Mouse (Mus musculus) erythroblast, adult 5-6 weeks (primary cell): ENCODE measurements around the gene 5730522E02Rik. TPM values are rescaled to one million over a fixed set of nuclear protein-coding genes. Genes with fewer than 3 reads are reported as not detected.

Experiments
- ATAC-seq: replicated peaks from 2 replicates; pipeline ENCODE4 v1.8.0; 2016; ENCODE audit warnings: moderate number of reproducible peaks, mild to moderate bottlenecking, moderate TSS enrichment, inconsistent platforms; ENCODE audit not compliant: poor library complexity, low FRiP score, severe bottlenecking
- total RNA-seq, 2 experiments: library from RNA; stranded (forward) in 1 of 2; stranded (reverse) in 1 of 2; fragments of 150-400 nt in 1 of 2; fragments of 200-764, 138-1000 nt in 1 of 2; gene quantifications; 2 replicates each; pipeline versions ENCODE4 v1.2.3 to v1.2.4; 2015 to 2017; ENCODE audit warnings: low replicate concordance in 2 of 2

Gene 5730522E02Rik
- total RNA-seq, 2 experiments from 2014 or later, result not detected

DNA sequence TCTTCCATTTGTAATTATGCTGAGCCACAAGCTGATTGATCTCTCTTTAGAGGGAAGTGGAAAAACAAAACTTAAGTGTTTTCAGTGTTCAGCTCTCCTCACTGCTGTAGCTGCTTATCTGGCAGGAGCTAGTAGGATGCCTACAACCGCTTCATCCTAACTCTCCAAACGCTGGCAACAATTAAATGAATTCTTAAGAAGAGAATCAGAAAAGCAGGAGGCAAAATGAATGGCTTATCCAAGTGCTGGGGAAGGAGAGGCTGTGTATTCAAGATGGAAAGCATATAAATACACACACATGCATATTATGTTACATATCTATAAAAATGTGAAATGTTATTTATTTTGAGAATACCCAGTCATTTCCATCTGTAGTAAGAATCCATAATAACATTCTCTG, 500.0 kb downstream of the 5730522E02Rik start:
- ATAC-seq, result no peak

DNA sequence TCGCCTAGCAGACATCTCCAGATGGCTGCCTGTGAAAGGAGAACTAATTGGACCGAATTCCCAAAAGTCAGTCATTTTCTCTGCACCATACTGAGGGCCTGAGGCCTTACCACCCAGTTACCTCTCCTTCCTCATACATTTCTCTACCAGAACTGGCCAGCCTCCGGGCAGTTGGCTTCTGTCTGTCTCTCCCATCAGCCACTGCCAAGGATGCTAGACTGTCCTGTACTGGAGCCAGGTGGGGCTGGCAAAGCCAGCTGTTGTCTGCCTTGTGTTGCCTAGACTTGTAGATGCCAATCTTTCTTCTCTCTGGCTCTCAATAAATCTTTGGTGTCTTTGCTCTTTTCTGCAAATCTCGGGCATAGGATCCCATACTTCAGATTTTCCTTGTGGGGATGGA, 500.7 kb downstream of the 5730522E02Rik start:
- no peak for ATAC-seq

DNA sequence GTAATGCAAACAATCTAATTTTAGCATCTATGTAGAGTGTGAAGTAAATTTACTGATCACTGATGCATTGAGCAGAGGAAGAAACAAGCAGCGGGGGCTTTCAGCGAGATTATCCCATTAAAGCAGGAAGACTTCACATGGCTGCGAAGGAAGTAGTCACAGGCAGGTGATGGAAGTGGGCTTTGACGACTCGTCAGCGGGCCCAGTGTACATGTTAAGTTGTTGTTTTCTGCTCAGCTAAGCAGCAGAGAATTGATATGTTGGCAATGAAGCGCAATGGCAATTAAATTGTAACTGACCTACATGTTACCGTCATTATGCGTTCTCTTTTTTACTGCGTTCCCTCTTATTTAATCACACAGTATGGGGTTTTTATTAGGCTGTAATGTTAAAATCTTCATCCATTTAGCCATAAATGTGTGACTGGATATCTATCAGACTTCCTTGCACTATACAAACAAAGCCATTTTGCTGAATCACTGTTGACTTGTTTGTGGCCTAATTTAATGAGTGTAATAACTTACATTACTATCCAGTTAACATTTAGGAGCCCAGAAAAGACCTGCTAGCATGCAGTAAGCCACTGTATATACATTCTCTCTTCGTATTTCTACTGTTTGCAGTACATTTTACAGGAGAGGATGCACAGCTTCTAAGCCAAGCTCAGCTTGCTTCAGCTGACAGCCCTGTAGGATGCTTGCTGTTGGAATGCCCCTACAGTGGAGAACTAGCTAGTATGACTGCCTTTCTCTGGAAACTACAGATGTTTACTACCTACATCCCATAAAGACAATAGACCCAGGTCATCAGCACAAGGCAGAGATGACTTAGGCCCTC, 506.0 kb downstream of the 5730522E02Rik start:
- no peak for ATAC-seq

DNA sequence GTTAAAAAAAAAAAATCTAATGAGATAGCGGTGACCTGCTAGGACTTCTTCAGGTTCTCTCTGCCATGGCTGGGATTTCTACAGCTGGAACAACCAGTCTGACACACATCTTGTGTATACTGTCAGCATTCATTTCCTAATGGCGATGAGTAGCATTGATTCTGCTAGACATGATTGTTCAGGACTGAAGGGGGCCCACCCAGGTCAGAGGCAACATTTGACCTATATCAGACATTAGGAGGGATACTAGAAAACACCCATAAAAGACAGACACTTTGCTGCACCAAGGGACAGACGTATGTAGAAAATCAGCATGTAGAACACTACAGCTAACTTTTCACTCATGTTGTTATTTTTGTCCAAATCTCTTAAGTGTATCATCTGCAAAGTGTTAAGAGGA, 507.8 kb downstream of the 5730522E02Rik start:
- ATAC-seq, result no peak

DNA sequence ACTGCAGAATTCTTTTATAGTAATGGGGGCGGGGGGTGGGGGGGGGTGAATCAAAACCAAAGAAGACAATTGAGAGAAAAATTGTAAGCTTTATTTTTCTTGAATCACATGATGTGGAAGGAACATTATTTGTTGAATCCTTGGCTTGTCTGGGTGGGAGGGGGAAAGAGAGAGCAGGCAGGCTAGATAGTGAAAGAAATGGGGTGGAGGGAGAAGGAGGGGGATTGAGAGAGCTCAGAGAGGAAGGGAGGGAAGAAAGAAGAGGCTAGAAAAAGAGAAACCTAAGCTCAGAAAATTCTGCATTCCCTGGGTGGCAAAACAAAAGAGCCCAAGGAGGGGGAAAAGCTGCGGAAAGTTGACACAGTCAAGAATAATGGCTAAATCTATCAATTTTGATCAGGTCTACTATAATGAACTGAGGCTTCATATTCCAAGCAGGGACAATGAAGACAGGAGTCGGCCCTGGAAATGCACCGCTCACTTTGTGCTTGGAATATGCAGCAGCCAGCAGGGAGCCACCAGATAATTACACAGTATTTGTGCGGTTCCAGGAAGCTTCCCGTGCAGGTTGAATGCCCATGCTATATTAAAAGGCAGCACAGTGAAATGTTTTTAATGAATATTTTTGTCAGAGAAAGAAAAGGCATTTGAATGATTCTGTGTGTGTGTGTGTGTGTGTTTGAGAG, 512.9 kb downstream of the 5730522E02Rik start:
- ATAC-seq, result no peak

DNA sequence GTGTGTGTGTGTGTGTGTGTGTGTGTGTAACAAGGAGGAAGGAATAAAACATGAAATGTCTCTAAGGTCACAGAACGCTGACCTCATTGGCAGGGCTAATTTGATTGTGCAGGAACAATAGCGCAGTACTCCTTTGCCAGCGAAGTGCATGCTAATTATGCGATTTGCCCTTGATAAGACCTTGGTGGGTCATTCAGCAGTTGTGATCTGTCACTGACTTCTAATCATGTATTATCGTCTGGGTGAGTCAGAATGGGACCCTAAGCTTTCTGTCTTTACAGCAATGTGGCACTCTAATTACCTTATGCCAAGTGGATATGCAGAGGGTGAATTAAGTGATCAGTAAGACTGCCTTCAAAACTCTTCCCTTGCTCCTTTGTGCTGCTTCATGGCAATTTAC, 514.4 kb downstream of the 5730522E02Rik start:
- ATAC-seq, result no peak

DNA sequence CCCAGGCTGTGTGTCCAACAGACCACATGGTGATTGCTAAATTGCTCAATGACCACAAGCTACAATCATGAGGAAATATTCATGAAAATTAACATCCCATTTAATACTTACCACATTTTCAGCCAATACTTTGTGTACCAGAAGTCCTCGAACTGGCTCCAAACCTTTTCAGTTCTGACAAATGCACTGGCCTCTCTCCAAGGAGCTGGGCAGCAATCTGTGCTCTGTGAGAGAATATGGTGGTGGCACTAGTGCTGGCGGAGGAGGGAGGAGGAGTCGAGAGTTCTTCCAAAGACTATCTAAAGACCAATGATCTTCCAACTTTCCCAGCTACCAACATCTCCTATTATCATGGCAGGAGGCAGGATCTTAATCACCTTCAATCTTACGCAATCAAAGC, 525.8 kb downstream of the 5730522E02Rik start:
- no peak for ATAC-seq

DNA sequence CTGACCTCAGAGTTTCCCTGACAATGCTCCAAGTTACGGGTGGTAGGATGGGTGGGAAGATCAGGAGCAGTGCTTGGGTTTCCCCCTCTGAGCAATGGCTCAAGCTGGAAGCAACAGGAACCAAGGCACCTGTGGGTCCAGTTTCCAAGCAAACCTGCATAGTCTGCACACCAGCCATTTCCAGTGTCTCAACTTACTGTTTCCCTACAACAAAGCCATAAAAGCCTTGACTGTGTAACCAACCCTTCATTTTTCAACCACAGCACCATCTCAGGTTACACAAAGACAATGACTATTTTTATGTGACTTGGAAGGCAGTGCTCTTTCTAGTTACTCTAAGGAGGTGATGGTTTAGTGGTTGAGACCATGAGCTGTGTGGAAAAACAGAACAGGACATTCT, 530.7 kb downstream of the 5730522E02Rik start:
- no peak for ATAC-seq

DNA sequence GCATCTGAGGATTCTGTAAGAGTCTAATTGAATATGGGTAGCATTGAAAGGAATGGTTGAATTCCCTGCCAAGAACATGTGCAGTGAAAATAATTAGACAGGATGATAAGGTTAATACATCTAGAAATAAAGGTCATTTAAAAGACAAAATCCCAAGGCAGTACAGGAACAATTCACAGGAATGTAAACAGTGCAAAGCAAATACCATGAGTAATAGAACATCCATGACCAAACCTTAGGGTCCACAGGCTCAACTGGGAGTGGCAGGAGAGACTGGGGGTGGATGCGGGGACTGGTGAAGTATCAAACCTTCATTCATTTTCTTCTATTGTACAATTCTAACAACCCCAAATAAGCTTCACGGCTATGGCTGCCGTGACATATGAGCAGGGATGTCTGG, 536.4 kb downstream of the 5730522E02Rik start:
- ATAC-seq, result no peak

DNA sequence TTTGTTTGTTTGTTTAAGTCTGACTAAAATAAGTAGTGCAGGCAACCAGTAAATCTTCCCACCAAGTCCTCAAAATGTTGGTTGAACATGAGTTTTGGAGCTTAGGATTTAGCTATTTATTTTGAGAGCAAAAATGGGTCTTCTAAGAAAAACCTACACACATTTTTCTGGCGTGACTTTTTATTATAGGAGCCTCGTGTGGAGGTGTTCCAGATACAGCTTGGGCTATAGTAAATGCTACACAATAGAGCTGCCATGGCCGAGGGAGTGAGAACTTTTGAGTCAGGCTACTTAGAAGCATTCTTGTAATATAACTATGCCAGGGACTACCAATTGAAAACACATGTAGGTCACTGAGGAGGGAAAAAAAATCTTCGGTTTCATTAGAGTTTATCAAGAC, 540.5 kb downstream of the 5730522E02Rik start:
- ATAC-seq, result no peak

DNA sequence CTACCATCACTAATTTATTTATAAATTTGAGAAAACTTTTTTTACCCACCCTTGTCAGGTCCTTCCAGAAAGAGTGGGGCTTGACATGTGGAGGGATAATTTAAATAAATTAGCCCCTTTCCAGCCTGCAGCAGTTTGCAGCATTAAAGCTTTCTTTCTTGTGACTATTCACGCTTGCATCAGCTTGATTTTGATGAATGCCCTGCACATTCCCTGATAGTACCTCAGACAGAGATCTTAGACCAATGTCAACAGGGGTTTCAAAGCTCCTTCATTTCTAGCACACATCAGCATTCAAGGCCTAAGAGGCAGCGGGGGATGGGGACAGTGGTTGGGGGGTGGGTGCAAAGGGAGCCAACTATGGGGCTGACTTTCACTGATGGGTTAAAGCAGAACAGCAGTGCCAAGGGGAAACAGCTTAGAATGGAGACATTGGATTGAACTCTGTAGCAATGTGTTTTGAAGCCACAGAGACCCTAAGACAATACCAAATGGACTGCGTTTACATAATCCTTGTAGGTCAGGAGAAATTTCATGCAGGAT, 545.9 kb downstream of the 5730522E02Rik start:
- ATAC-seq, result no peak

DNA sequence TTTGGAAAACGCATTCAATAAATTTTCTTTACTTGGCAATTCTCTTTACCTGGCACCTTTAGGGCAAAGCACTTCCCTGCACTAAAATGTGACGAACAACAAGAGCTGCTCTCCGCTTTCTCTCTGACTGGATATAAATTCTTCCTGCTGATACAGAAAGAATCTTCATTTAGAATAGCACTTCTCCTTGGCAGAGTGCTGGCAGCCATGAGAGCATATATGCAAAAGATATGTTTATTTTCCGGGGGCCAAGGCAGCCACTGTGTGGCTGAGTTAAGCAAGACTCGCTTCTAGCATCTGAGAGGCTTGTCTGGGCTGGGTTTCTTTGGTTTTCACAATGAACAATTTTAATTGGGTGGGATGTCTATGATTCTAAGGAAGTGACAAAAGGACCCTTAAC, 564.3 kb downstream of the 5730522E02Rik start:
- no peak for ATAC-seq

DNA sequence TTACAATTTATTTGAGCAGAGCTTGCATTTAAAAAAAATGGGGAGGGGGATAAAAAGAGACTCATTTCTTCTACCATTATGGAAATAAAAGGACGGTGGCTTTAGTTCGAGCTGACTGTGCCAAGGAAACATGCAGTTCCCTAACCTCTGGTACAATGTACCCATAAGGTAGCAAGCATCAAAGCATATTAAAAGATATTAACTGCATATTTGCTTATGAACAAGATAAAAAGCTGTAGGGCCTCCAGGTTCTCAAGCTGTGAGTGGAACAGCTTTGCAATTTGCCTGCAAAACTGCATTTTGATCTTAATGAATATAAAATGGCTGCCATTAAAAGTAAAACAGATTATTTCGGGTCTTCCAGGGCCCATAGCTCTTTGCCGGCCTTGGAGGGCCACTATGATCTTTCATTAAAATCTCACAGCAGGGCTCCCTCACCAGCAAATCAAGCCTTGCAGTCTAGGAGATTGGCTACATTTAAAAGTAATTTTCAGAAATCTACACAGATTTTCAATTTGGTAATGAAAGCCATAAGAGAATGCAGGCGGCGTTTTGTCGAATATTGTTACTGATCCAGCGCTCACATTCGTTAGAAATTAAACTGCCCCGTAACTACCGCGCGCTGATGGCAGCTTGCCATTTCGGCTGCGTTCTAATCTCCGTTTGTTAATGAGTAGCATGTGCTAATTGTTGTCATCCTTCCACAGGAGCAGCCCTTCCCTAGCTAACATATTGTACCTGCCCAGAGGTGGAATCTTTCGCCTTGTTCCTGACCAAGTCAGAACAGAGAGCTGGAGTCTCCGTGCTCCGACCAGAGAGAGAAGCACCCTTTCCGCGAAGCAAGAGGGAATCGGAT, 565.6 kb downstream of the 5730522E02Rik start:
- ATAC-seq, result no peak

DNA sequence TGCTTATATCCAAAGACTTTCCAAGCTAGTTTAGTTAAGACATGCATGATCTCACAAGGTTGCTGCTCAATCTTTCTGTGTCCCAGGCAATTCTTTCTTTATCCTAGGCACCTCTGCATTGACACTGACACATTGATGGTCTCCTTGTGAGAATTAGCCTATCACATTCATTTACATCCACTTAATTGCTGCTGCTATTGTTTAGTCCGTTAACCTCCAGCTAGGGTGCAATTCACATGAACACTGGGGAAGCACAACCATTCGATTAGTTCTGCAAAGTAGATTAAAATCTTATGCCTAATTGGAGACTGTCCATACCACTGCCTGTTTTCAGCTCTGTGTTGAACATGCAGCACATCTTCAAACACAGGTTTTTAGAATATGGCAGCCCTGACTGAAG, 603.7 kb downstream of the 5730522E02Rik start:
- no peak for ATAC-seq

DNA sequence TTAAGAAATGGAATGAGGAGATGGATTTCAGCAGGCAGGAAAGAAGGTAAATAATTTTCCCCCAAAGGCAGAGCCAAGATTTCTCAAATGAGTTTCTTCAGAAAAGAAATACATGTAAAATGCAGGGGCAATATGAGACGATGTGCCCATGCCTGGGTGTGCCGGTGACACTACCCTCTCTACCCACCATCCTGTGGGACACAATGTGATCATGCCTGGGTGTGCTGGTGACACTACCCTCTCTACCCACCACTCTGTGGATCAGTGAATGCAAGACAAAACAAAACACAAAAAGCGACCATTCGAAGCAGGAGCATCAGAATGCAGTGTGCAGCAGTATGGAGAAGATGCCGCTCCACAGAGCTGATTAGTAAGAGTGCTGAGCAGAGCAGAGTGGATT, 610.5 kb downstream of the 5730522E02Rik start:
- no peak for ATAC-seq

DNA sequence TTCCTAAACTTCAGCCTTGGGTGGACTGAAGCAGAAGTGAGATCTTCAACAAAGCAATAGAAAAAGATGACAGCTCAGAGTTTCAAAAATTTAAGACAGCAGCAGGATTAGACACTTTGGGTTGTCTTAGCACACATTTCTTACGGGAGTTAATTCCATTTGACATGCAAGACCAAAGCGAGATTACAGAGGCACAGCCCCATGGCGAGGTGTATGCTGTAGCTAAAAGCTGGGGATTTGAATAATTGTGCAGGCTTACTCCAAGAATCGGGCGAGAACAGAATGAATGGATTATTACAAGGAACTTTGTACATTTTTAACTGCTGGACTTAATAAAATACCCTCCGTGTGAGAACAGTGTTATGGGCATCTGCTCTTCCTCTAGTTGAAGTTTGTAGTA, 615.3 kb downstream of the 5730522E02Rik start:
- ATAC-seq, result no peak

DNA sequence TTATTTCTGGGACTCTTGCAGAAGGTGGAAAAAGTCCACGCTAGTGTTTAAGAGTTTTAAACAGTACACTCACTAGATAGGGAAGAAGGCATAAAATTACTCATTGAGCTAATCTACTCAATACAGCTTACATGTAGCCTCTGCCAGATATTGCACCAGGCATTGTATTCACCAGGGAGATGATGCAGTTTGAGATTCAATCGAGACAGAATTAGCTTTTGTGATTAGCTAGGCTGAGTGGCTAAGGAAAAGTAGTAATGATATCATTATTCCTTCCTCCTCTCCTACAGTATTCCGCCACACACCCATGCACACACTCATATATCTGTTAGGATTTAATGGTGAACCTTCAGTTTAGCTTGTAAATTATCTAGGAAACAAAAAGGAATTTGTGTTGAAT, 615.8 kb downstream of the 5730522E02Rik start:
- no peak for ATAC-seq

DNA sequence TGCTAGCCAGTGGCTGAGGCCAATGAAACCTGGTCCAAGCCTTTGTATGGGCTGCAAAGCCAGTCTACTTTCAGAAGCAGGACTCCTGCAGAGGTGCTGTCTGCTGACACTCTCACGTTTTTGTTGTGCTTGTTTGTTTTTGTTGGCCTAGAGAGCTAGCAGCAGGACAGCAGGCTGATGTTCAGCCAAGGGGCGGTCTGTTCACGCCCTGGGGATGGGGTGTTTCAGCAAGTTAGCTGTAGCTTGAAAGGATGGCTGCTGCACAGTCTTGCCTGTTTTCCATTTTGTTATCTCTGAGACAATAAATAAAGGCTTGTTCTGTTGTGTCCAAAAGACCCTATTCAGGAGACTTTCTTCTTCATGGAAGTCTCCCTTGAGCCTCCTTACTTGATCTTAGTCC, 618.3 kb downstream of the 5730522E02Rik start:
- no peak for ATAC-seq

DNA sequence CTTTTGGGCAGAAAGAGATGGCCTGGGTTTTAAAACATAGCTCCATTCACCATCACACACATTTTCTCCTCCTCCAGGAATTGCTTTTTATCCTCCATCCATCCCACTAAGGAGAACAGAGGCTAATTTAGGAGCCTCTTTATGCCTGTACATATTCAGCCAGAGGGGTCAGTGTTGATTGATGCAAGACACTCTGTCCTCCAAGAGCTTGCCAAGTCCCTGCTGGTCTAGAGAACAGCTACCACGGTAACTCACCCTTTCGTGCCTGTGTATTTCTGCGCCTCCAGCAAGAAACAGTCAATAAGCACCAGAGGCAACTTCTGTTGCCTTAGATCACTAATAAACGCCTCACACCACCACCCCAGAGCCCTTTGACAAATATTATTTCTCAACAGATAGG, 620.3 kb downstream of the 5730522E02Rik start:
- no peak for ATAC-seq

DNA sequence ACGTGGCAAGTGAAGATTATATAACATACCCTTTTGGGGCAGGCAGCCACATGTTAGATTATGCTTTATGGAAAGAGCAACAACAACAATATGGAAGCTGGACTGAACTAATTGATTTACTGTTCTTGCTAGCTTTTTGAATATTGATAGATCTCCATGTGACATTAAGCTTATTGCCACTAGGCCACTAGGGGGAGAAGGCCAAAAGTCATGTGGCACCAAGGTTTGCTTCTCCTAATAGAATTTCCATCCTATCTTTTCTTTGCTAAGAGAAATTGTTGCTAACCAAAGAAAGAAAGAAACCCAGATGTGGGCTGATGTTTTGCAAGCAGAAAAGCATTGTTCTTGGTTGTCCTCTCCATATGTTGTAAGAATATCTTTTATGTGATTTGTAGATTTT, 621.1 kb downstream of the 5730522E02Rik start:
- ATAC-seq, result no peak
